Mouse (Mus musculus) liver (tissue): ENCODE data around the gene Cd5.

Experiments
- DNase-seq: peaks from one replicate; pipeline ENCODE4 v3.0.0-alpha.2; 2020; ENCODE audit warnings: mixed read lengths

Cd5 gene

GRCm38 (mm10) chr19:10738811-10739210 lies at the start of gene Cd5:
Gene Cd5, minus strand, starts transcription at chr19:10739002.
- peak; percentile 13 for DNase-seq

GRCm38 (mm10) chr19:10788242-10788641 lies 49.4 kb upstream of the Cd5 start:
- DNase-seq: no peak

GRCm38 (mm10) chr19:10787406-10787805 lies 48.6 kb upstream of the Cd5 start:
- no peak for DNase-seq

DNA sequence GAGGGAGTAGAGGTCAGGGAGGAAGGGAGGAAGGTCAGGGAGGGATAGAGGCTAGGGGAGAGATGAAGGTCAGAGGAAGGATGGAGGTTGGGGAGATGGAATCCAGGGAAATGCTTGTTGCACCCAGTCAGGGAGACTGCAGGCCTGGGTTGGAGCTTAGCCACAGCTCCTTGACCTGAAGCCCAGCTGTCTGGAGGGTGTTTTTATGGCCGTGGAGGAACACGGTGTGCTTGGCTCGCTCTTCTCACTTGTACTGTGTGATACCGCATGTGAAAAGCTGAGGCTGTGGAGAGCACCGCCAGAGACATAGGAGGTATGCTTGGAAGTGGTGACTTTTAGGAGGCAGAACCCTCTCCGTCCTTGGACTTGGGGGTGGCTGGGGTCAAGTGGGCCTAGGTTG lies 48.0 kb upstream of the Cd5 start:
- DNase-seq: no peak

DNA sequence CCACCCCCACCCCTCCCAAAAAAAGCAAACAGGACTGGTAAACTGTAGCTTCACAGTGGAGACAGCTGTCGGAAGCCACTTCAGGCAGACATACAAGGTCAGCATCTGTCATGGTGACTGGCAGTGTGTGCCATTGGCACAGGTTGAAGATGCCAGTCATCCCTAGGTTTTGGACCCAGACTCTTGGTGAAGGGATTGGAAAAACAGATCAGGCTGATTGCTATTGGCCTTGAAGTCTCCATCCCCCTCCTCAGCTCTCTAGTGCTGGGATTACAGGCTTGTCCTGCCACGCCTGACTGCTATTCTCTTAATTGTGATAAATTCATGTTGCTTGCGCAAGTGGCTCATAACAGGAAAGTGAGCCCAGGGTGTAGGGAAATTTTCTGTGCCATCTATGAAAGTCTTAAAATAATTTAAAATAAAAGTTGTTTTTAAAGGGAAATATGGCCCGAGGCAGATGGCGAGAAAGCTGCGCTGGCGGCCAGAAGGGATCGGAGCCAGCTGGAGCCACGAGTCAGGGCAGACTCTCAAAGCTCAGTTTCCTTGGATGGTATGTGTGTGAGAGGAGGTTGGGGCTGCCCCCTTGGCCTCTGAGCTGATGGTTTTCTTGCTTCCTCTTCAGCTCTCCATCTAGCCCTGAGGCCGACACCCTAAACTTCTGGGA lies 46.1 kb upstream of the Cd5 start:
- DNase-seq: no peak

DNA sequence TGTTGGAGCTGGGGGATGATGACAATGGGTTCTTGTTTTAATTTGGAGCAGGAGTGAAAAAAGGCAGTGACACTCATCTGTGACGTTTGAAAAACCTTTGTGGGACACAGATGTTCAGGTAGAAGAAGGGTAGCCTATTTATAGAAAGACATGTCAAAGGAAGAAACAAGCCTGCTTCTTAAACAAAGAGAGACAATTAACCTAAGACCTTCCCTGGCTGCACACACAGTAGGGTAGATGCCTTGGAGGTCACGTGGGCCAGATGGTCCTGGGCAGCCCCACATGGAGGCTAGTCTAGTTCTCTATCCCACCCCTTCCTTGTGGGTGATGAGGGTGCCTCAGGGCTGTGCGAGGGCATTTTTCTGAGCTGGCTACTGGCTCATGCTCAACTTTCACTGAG lies 45.3 kb upstream of the Cd5 start:
- DNase-seq: no peak

DNA sequence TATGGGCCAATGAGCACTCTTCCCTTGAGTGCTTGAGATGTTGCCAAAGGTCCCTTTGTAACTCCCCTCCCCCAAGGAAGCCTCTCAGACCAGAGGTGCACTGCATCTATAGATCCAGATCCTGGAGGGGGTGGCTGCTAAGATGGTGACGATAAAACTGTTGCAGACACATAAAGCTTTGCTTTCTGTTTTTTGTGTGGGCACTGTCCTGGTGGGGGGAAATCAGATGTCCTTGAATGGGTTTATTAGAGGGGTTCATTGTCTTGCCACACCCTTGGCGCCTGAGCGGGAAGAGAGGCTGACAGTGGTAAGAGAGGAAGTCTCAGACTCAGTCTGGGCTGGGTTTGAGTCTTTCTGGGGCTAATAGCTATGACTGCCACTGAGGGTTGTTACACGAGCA lies 44.4 kb upstream of the Cd5 start:
- no peak for DNase-seq

DNA sequence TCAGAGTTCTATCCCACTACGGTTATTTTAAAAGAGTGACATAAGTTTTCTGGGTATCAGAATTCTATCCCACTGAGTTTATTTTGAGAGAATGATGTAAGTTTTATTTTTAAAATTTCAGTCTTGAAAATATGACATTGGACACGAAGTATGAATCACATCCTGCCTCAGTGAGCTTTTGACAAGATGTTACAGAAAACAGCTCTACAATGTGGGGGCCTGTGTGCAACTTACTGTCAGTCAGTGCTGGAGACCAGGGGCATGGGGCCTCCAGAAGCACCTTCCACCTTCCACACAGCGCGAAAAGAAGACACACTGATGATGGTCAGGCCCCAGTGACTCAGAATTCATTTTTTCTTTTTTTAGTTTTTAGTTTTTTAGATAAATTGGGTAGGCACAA lies 42.8 kb upstream of the Cd5 start:
- DNase-seq: no peak

GRCm38 (mm10) chr19:10776906-10777305 lies 38.1 kb upstream of the Cd5 start:
- DNase-seq: no peak

- no peak for DNase-seq
Observed at GRCm38 (mm10) chr19:10774141-10774540, 35.3 kb upstream of the Cd5 start.

GRCm38 (mm10) chr19:10773384-10773783 lies 34.6 kb upstream of the Cd5 start:
- DNase-seq: no peak

DNA sequence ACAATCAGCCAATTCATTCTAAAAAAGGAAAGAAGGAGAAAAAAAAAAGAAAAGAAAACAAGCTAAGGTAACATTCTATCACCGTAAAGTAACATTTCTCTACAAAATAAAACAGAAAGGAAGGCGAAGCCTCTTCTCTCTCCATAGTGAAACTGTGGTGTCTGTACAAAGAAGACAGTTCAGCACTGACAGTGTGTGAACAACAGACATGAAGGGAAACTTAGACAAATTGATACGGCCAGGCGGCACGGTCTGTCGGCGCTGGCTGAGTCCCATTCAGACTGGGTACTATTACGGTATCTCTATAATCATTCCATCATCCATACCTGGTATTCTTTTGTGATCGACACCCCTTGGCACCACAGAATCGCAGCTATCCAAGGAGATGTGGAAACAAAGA lies 34.1 kb upstream of the Cd5 start:
- no peak for DNase-seq

DNA sequence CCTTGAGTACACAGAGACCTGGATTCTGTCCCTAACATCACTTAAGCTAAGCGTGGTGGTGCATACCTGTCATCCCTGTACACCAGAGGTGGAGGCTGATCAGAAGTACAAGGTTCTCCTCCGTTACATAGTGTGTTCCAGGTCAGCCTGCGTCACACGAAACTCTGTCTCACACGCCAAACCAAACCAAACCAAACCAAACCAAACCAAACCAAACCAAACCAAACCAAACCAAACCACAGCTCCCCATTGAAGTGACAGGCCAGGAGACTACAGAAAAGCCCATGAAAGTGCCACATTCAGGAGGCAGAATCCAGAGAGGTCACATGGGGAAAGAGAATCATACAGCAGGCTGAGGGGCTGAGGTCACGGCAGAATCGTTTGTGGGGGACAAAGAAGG lies 33.2 kb upstream of the Cd5 start:
- DNase-seq: no peak

- DNase-seq: no peak
Observed at GRCm38 (mm10) chr19:10769429-10770195, 30.8 kb upstream of the Cd5 start.

DNA sequence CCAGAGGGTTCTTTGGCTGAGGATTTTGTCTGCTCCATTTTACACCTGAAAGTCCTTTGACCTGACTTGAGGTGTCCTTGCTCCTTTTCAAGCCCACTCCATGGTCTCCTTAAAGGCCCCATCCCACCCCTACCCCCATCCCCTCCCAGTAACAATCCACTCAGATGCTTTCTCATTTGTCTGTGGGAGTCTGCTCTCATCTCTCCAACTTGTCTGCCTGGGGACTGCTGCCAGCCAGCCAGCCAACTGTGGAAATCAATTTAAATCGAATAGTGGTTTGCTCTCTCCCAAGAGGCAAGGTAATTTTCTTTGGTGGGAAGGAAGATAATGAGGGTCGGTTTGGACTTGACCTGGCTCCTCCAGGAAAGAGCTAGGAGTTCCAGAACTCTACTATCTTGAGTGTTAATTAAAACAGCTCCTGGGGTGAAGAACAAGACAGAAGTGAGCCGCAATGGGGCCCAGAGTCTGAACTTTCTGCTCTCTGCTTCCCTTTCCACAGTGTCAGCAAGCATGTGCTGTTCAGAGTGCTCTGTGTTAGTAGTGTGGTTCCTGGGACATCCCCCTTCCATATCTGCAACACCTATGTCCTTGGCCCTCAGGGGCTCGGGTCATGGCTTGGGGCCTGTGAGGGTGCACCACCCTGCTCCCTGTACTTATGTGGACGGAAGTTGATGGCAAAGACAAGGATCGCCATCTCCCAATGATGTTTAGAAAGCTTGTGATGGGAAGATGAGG lies 30.1 kb upstream of the Cd5 start:
- no peak for DNase-seq

DNA sequence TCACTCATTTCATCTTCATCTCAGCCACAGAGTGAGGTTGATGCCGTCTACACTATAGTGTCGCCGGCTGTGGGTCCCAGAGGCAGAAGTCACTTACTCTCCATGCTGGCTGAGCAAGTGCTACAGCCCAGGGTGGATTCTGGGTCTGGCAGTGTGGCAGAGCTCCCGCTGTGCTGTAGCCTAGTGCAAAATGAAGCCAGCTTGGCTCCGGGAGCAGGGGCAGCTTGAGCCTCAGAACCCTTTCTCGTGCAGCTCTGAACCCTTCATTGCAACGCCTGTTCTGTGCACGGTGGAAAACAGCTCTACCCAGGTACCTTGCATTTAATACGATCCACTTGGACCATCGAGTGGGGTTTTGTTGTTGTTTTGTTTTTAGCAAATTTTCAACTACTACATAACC lies 28.8 kb upstream of the Cd5 start:
- DNase-seq: no peak

DNA sequence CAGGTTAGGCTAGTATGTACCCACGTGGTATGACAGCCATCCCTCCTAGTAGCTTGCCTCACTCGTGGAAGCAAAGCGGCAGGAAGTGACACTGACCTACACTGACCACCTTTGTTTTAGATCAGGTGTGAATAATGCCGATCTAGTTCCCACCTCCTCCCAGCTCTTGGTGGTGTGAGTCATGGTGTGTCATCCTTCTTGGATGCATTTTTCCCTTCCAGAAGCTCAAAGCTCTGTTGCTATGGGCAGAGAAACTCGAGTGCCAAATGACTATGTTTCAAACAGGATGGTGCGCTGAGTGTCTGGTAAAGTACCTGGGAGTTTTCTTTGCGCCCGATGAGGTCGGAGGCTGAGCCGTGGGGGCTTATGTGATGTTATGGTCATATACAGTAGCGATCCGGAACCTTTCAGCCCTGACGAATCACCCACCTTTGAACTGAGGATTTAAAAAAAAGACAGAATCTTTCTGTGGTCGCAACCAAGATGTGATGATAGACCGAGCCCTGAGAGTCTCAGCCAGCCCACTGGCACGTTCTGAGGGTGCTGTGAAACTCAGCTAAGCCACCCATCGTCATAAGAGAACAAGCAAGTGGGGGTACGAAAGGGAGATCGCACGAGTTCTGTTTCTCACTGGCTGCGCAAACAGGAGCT lies 24.7 kb upstream of the Cd5 start:
- no peak for DNase-seq

- DNase-seq: no peak
Observed at GRCm38 (mm10) chr19:10762468-10762867, 23.7 kb upstream of the Cd5 start.

DNA sequence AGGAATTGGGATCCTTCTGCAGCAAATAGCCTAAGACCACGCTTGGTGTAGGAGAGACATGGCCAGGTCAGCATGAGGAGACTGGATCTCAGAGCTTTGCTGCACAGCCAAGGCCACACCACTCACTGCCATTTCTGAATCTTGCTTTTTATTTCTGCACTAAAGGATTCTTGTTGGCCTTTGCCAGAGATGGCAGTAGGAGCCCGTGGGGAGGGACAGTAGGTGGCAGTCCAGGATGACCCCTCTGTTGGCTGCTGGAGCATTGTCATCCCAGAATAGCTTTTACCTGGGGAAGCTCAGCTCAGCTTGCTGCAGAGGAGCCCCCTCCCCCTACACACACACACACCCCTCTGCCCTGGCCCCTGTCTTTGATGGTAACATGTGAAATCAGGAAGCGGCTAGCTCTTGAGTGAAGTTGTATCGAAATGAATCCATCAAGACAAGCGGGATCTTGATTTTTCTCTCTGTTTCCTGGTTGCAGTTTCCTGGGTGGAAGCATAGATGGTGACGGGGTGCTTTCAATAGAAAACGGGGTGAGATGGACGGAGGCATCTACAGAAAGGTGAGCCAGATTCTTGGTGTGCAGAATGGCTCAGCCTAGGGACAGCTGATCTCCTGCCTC lies 23.1 kb upstream of the Cd5 start:
- no peak for DNase-seq

DNA sequence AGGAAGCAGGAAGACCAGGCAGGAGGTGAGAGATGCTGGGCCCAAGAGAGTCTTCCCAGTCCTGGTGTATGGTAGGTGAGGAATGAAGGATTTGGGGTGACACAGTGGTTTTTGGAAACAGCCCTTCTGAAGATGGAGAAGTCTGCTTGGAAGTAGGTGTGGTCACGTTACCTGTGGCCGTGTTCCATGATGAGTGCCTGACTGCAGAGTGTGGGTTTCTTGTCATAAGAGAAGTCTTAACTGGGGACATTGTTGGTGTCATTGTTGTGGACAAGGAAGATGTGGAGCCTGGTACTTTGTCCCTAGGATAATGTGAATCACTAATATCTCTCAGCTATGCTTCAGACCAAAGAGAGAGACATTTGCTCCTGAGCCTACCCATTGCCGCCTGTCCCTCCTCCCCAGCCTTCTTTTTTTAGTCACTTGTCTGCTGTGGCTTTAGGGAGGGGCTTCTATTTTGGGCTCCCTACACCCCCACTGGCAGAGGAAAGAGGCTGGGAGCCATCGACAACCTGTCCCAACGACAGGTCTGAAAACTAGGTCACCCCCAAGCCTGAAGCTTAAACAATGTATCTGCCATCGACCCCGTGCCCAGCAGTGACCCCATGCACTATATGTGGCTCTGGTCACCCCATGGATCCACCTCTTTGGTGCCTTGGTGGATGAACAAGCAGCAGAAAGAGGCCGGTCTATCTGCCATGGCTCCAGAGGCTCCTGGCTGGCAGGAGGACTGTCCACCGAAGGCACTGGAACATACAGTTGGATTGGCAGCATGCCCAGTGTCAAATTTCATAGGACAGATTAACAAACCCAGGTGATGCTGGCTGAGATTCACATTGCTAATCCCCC lies 21.4 kb upstream of the Cd5 start:
- DNase-seq: no peak

- DNase-seq: no peak
Observed at GRCm38 (mm10) chr19:10759525-10759924, 20.7 kb upstream of the Cd5 start.

DNA sequence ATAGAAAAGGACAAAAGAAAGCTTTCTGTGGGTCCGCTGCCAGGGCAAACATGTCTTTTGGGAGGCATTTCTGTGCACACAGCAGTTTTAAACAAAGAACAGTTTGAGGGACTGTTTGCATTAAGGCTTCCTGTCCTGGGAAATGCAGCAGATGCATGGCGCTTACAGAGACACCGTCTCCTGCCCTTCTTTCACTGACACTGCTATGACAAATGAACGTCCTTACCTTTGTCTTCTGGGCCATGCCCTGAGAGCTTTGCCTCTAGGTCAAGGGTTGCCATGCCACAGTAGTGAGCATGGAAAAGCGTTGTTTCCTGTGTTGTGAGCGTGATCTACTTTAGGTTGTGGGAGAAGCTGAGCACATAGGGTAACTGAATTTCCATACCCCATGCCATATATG lies 19.9 kb upstream of the Cd5 start:
- no peak for DNase-seq
